ENCODE assay signal across 23 mouse cellular contexts in genomic region chr13:29968636-29969035, GRCm38 (mm10).
"Had no signal": no experiment of that assay in that cellular context is flagged by ENCODE, and none has a peak within 500 bp of the region (broad histone marks: within the 10 kb centered on the region; RNA-seq: fewer than 3 reads in every experiment).

No protein-coding gene starts in this region.

- H3K4me2 ChIP-seq: limb, embryonic 13.5 days; lung, embryonic 14.5 days; midbrain, embryonic 11.5 days; neural tube, embryonic 12.5 days; neural tube, embryonic 15.5 days; stomach, embryonic 15.5 days had no signal

- H3K27ac ChIP-seq: kidney, postnatal 0 days; layer of hippocampus, adult 2 months; limb, embryonic 10.5 days; limb, embryonic 13.5 days; macrophage; neural tube, embryonic 12.5 days; neural tube, embryonic 15.5 days; stomach, embryonic 15.5 days had no signal

- H3K4me1 ChIP-seq: limb, embryonic 10.5 days; limb, embryonic 13.5 days; neural tube, embryonic 12.5 days; neural tube, embryonic 15.5 days; stomach, embryonic 15.5 days had no signal

- H3K9me3 ChIP-seq: limb, embryonic 10.5 days; limb, embryonic 13.5 days; megakaryocyte, embryonic 14.5 days; neural tube, embryonic 12.5 days; stomach, embryonic 15.5 days had no signal

- DNase-seq: kidney, adult 18-20 months; kidney, adult 9 months; kidney, postnatal 25 days; layer of hippocampus, adult 9-11 months; lung, embryonic 14.5 days; midbrain, embryonic 14.5 days; right cerebral cortex, postnatal 25 days; spleen, adult 18-20 months; thymus, adult 18-20 months; thymus, postnatal 36 days had no signal

- H3K4me3 ChIP-seq: layer of hippocampus, adult 2 months; limb, embryonic 10.5 days; limb, embryonic 13.5 days; megakaryocyte, embryonic 14.5 days; neural tube, embryonic 12.5 days; neural tube, embryonic 15.5 days; stomach, embryonic 15.5 days had no signal

- H3K27me3 ChIP-seq: limb, embryonic 13.5 days; neural tube, embryonic 12.5 days; neural tube, embryonic 15.5 days; stomach, embryonic 15.5 days had no signal

- H3K36me3 ChIP-seq: neural tube, embryonic 15.5 days had no signal

- ATAC-seq: inflammation-experienced regulatory T-cells, adult 6 months; intestine, embryonic 16.5 days; lung, postnatal 0 days had no signal

- H3K9ac ChIP-seq: limb, embryonic 13.5 days; lung, embryonic 14.5 days; neural tube, embryonic 12.5 days; neural tube, embryonic 15.5 days; stomach, embryonic 15.5 days had no signal
